Mouse (Mus musculus): ENCODE results near the gene Atg10. TPM values are rescaled to one million over a fixed set of nuclear protein-coding genes. Genes with fewer than 3 reads are reported as not detected.
A peak's percentile ranks its signal among the peaks of the same experiment; 100 is the strongest.

Gene Atg10
- polyA plus RNA-seq, 1 experiment from 2014 or later = 3.2 TPM

- Histone ChIP-seq H3K36me3 (replicated peaks) (no peaks in the 10 kb centered on the region), H3K4me3 (replicated peaks) (no peak overlapping the region), H3K4me2 (no peak overlapping the region), H3K27me3 (no peaks in the 10 kb centered on the region), H3K27ac (replicated peaks) (no peak overlapping the region), H3K9ac (no peak overlapping the region), H3K4me1 (replicated peaks) (no peaks in the 10 kb centered on the region), H3K9me3 (replicated peaks) (no peaks in the 10 kb centered on the region)
- 46% methylated on average over 3 of the region's 3 CpGs for WGBS (ENCODE audit: insufficient replicate concordance)
- no peak for ATAC-seq (ENCODE audit: insufficient read depth)
Observed at GRCm38 (mm10) chr13:91175347-91175746, 48.4 kb downstream of the Atg10 start.

GRCm38 (mm10) chr13:91171766-91172491 is 51.8 kb downstream of the Atg10 start:
- Histone ChIP-seq H3K4me1 (replicated peaks) (peaks cover 18% of the 10 kb centered on the region), H3K4me2 (no peak overlapping the region), H3K36me3 (replicated peaks) (no peaks in the 10 kb centered on the region), H3K27ac (replicated peaks) (no peak overlapping the region), H3K9me3 (replicated peaks) (no peaks in the 10 kb centered on the region), H3K9ac (no peak overlapping the region), H3K4me3 (replicated peaks) (no peak overlapping the region), H3K27me3 (no peaks in the 10 kb centered on the region)
- 77% methylated on average over 15 of the region's 15 CpGs for WGBS (ENCODE audit: insufficient replicate concordance)
- ATAC-seq (ENCODE audit: insufficient read depth) = no peak

- no peak overlapping the region for H3K4me3 ChIP-seq (replicated peaks)
- no peaks in the 10 kb centered on the region for H3K9me3 ChIP-seq (replicated peaks)
- ATAC-seq (ENCODE audit: insufficient read depth) = no peak
- H3K9ac ChIP-seq = no peak overlapping the region
- no peaks in the 10 kb centered on the region for H3K36me3 ChIP-seq (replicated peaks)
- no peaks in the 10 kb centered on the region for H3K27me3 ChIP-seq
- H3K4me1 ChIP-seq (replicated peaks) = peaks cover 24% of the 10 kb centered on the region
- no peak overlapping the region for H3K27ac ChIP-seq (replicated peaks)
- WGBS (ENCODE audit: insufficient replicate concordance) = 71% methylated on average over 5 of the region's 5 CpGs
- no peak overlapping the region for H3K4me2 ChIP-seq
Observed at GRCm38 (mm10) chr13:91171205-91171604, 52.6 kb downstream of the Atg10 start.

- Histone ChIP-seq H3K4me3 (replicated peaks) (no peak overlapping the region; the same call in 1 of the 2 replicates), H3K9me3 (replicated peaks) (no peaks in the 10 kb centered on the region), H3K27me3 (no peaks in the 10 kb centered on the region), H3K36me3 (replicated peaks) (no peaks in the 10 kb centered on the region), H3K27ac (replicated peaks) (no peak overlapping the region), H3K9ac (no peak overlapping the region), H3K4me1 (replicated peaks) (peaks cover 29% of the 10 kb centered on the region), H3K4me2 (peak overlapping the region; percentile 48)
- 0 out of 2 replicates have a peak, but pooled peaks have one; percentile 28 for ATAC-seq (ENCODE audit: insufficient read depth)
- 20% methylated on average over 17 of the region's 17 CpGs for WGBS (ENCODE audit: insufficient replicate concordance)
Observed at GRCm38 (mm10) chr13:91169529-91170319, 54.0 kb downstream of the Atg10 start.

- WGBS (ENCODE audit: insufficient replicate concordance) = 58% methylated on average over 4 of the region's 4 CpGs
- Histone ChIP-seq H3K4me2 (no peak overlapping the region), H3K4me1 (replicated peaks) (peaks cover 29% of the 10 kb centered on the region), H3K9ac (no peak overlapping the region), H3K36me3 (replicated peaks) (no peaks in the 10 kb centered on the region), H3K27me3 (no peaks in the 10 kb centered on the region), H3K4me3 (replicated peaks) (no peak overlapping the region), H3K27ac (replicated peaks) (no peak overlapping the region), H3K9me3 (replicated peaks) (no peaks in the 10 kb centered on the region)
- ATAC-seq (ENCODE audit: insufficient read depth) = no peak
Observed at GRCm38 (mm10) chr13:91168486-91168885, 55.3 kb downstream of the Atg10 start.

- no peak overlapping the region for H3K27ac ChIP-seq (replicated peaks)
- 0 out of 2 replicates have a peak, but pooled peaks have one; percentile 28 for ATAC-seq (ENCODE audit: insufficient read depth)
- no peak overlapping the region for H3K4me3 ChIP-seq (replicated peaks)
- no peak overlapping the region for H3K4me2 ChIP-seq
- H3K36me3 ChIP-seq (replicated peaks) = no peaks in the 10 kb centered on the region
- H3K27me3 ChIP-seq = no peaks in the 10 kb centered on the region
- 24% methylated on average over 5 of the region's 5 CpGs for WGBS (ENCODE audit: insufficient replicate concordance)
- no peaks in the 10 kb centered on the region for H3K9me3 ChIP-seq (replicated peaks)
- no peak overlapping the region for H3K9ac ChIP-seq
- H3K4me1 ChIP-seq (replicated peaks) = peaks cover 29% of the 10 kb centered on the region
Observed at GRCm38 (mm10) chr13:91167561-91167960, 56.2 kb downstream of the Atg10 start.

- Histone ChIP-seq H3K36me3 (replicated peaks) (no peaks in the 10 kb centered on the region), H3K27me3 (no peaks in the 10 kb centered on the region), H3K9me3 (replicated peaks) (no peaks in the 10 kb centered on the region), H3K4me3 (replicated peaks) (no peak overlapping the region), H3K4me2 (no peak overlapping the region), H3K9ac (no peak overlapping the region), H3K4me1 (replicated peaks) (peaks cover 29% of the 10 kb centered on the region), H3K27ac (replicated peaks) (no peak overlapping the region)
- WGBS (ENCODE audit: insufficient replicate concordance) = 23% methylated on average over 7 of the region's 7 CpGs
- no peak for ATAC-seq (ENCODE audit: insufficient read depth)
Observed at GRCm38 (mm10) chr13:91166286-91166685, 57.5 kb downstream of the Atg10 start.

GRCm38 (mm10) chr13:91165200-91165599 is 58.6 kb downstream of the Atg10 start:
- Histone ChIP-seq H3K9ac (no peak overlapping the region), H3K4me1 (replicated peaks) (peaks cover 29% of the 10 kb centered on the region), H3K9me3 (replicated peaks) (no peaks in the 10 kb centered on the region), H3K27ac (replicated peaks) (no peak overlapping the region), H3K27me3 (no peaks in the 10 kb centered on the region), H3K36me3 (replicated peaks) (no peaks in the 10 kb centered on the region), H3K4me3 (replicated peaks) (no peak overlapping the region), H3K4me2 (no peak overlapping the region)
- 73% methylated on average over 6 of the region's 6 CpGs for WGBS (ENCODE audit: insufficient replicate concordance)
- ATAC-seq (ENCODE audit: insufficient read depth) = no peak

GRCm38 (mm10) chr13:91163292-91163691 is 60.5 kb downstream of the Atg10 start:
- no peak for ATAC-seq (ENCODE audit: insufficient read depth)
- no peak overlapping the region for H3K4me2 ChIP-seq
- WGBS (ENCODE audit: insufficient replicate concordance) = 65% methylated on average over 4 of the region's 4 CpGs

GRCm38 (mm10) chr13:91162452-91162851 is 61.3 kb downstream of the Atg10 start:
- H3K4me2 ChIP-seq = no peak overlapping the region
- H3K9ac ChIP-seq = no peak overlapping the region
- no peak overlapping the region for H3K4me3 ChIP-seq (replicated peaks)
- no peaks in the 10 kb centered on the region for H3K36me3 ChIP-seq (replicated peaks)
- WGBS (ENCODE audit: insufficient replicate concordance) = 58% methylated on average over 5 of the region's 5 CpGs
- H3K9me3 ChIP-seq (replicated peaks) = no peaks in the 10 kb centered on the region
- H3K4me1 ChIP-seq (replicated peaks) = peaks cover 16% of the 10 kb centered on the region
- no peak overlapping the region for H3K27ac ChIP-seq (replicated peaks)
- H3K27me3 ChIP-seq = no peaks in the 10 kb centered on the region
- ATAC-seq (ENCODE audit: insufficient read depth) = no peak

More at GRCm38 (mm10) chr13:91163292-91163691, 60.5 kb downstream of the Atg10 start:
- no peak overlapping the region for H3K4me3 ChIP-seq (replicated peaks)
- no peaks in the 10 kb centered on the region for H3K9me3 ChIP-seq (replicated peaks)
- H3K9ac ChIP-seq = no peak overlapping the region
- peaks cover 18% of the 10 kb centered on the region for H3K4me1 ChIP-seq (replicated peaks)
- no peaks in the 10 kb centered on the region for H3K36me3 ChIP-seq (replicated peaks)
- H3K27me3 ChIP-seq = no peaks in the 10 kb centered on the region
- H3K27ac ChIP-seq (replicated peaks) = no peak overlapping the region

- 68% methylated on average over 3 of the region's 3 CpGs for WGBS (ENCODE audit: insufficient replicate concordance)
- ATAC-seq (ENCODE audit: insufficient read depth) = no peak
- no peak overlapping the region for H3K27ac ChIP-seq (replicated peaks)
- no peaks in the 10 kb centered on the region for H3K4me1 ChIP-seq (replicated peaks)
- no peaks in the 10 kb centered on the region for H3K36me3 ChIP-seq (replicated peaks)
- H3K9ac ChIP-seq = no peak overlapping the region
- no peaks in the 10 kb centered on the region for H3K27me3 ChIP-seq
- no peak overlapping the region for H3K4me2 ChIP-seq
- no peaks in the 10 kb centered on the region for H3K9me3 ChIP-seq (replicated peaks)
- H3K4me3 ChIP-seq (replicated peaks) = no peak overlapping the region
Observed at GRCm38 (mm10) chr13:91160616-91161015, 63.2 kb downstream of the Atg10 start.

All from liver, embryonic 15.5 days (tissue).